Mouse (Mus musculus): Measurements from ENCODE around the gene Cacnb1. TPM values are rescaled to one million over a fixed set of nuclear protein-coding genes. Genes with fewer than 3 reads are reported as not detected.

Gene Cacnb1
- 1 to 10 TPM; 6.9 to 8.4 TPM for total RNA-seq (2021)
- long read RNA-seq, experiment 1, partial matches to known transcripts: 1 of 4 reads
- long read RNA-seq, experiment 1, other reads (novel, unspliced or antisense): 2 of 4 reads
- long read RNA-seq, experiment 2, partial matches to known transcripts: 1 of 2 reads
- long read RNA-seq, experiment 2, other reads (novel, unspliced or antisense): 0 of 2 reads

DNA sequence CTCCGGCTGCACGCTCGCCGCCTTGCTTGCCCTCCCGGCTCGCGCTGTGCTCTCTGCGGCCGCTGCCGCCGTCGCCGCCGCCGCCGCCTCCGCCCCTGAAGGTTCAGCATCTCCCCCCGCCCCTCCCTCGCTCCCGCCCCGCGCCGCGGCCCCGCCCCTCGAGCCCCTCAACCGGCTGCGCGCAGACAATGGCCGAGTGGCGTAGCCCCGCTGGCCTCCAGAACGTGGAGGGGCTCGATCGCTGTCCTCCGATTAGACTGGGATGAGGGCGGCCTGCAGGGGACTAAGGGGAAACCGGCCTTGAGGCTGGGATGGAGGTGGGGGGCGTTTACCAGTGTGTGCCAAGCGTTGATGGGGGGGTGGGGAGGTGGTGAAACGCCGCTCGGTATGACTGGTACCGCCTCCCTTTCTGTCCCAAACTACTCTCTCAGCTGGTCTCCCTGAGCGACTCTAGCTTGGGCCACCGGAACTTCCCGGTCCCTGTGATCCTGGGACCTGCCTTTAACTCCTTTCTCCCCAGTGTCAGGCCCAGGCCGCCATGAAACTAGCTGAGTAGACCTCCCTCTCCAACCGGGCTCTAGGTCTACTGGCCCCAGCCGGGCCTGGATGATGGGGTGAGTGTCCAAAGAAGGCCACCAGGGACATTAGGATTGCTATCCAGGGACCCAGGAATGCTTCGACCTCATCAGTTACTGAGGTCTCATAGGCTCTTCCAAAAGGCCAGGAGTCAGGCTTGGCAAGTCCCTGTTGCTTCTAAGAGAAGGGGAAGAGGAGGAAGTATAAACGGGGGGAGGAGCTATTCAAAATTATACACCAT lies at the start of gene Cacnb1:
Gene Cacnb1 (minus strand): TSS at position 480 of the 817 bp plus-strand sequence.
- peak; percentile 80 to 88 for DNase-seq

DNA sequence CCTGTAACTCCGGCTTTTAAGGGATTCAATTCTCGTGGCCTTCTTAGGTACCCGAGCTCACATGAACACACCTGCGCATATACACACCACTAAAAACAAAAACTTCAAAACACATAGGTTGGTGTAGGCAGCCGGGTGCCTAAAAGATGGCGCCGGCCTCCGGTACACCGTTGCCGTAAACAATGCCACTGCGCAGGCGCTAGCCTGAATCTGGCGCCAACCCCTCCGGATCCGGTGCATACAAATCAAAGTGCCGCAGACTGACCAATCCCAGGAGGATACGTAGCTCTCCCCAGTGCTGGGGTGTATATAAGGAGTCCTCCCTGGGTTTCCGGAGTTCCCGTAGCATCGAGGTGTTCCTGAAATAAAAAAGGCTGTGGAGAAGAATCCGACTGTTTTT lies 44.4 kb upstream of the Cacnb1 start:
- DNase-seq: no peak

DNA sequence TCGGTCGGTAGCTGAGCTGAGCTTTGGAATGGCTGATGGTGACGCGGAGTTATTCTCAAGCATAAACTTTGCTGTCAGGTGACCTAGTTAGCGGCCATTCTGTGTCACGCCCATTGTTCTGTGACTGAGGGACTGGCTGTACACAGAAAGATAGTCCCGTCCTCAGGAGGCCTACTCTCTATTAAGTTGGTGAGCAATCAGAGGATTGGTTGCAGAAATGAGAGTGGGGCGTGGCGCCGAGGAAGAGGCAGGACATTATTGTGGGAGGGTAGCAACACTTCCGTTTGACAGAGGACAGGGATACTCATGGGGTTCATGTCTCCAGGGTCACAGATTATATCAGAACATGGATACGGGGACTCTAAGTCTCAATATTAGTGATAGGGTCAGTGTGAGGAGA lies 43.4 kb upstream of the Cacnb1 start:
- DNase-seq: no peak

DNA sequence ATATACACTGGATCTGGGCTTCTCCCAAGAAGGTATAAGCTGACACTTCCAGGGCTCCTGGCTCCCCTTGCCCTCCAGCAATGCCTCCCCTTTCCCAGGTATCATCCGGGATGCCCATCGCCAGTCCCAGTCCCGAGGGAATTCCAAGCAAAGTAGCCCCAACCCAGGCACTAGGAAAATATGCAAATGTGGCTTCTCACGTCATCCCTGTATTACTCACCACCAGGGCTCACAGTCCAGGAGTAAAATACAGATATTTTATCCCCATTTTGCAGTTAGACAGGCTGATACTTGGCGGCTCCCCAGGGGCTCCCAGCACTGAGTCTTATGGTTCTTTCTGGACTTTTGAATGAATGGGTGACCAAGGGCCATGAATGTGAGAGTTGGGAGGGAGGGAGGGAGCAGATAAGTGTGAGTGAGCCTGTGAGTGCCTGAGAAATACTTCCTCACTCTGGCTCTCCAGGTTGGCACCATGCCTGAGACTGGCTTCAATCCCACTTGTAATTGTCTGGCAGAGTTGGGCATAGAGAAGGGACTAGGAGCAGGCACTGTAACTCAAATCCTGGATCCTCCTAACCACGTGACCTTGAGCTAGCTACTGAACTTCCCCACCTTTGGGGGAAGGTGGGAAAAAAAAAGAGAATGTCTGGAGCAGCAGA lies 39.2 kb upstream of the Cacnb1 start:
- DNase-seq: peak; percentile 74 to 85

DNA sequence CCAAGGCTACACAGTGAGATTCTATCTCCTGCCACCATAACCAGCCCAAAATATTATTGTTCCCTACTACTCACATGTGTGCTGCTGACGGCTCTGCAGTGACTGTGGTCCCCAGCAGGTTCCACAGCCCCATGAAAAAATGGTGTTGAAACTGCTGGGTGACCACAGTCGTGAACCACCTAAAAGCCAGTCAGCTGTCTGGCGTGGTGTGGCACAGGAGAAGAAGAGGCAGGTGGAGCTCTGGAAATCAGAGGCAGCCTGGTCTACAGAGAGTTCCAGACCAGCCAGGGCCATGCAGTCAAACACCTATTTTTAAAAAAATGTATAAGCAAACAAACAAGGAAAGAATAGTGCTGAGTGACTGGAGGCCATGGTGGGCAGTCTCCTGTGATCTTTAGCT lies 38.6 kb upstream of the Cacnb1 start:
- no peak for DNase-seq

DNA sequence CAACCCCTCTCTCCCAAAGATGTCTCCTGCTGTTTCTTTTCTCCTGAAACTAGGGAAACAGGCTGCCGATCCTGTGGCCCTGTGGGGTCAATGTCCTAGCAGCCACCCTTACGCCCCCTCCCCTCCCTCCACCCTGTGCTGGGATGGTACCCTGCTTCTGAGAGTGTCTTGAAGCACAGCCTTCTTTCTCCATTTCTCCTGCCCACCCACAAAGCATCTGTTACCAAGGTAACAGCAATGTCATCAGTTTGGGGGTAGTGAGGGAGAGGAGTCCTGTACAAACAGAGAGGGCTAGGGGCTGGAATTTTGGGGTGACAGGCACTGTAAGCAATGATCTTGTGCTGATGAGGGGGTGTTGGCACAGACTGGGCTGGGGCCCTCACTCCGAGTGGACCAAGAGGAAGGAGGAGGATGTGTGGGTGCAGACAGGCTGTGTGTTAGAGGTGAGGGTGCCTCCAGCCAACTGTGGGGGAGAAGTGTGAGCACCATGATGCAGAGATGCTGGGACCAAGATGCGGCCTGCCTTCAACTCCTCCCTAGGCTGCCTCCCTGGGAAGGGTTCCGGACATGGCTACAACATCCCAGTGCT lies 37.4 kb upstream of the Cacnb1 start:
- no peak for DNase-seq

DNA sequence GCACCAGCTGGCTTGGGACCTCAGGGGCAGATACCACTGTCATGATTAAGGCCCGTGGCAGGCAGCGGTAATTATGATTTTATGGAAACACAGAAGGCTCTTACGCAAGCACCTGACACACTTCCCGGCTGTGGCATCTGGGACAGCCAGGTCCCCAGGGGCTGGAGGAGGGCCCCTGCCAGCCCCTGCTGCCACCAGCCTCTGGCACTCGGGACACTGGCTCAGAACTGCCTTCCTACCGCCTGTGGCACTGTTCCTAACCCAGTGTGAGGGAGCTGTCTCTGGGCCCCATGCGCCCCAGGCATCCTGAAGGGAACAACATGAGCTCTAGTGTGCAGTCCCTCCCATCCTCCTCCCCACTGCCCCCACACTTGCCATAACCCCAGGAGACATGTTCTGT lies 36.8 kb upstream of the Cacnb1 start:
- DNase-seq: peak; percentile 36 to 53

DNA sequence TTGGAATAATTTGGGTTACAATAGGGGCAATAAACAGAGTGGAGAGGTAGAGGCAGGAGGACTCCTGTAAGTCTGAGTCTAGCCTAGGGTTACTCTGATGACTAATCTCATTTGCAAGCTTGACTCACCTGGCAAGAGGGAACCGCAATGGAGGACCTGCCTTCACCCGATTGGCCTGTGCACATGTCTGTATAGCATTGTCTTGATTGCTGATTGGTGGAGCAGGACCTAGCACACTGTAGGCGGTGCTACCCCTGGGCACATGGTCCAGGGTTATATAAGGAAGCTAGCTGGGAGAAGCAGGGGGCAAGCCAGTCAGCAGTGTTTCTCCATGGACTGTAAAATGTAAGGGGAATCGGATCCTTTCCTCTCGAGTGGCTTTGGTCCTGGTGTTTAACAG lies 35.2 kb upstream of the Cacnb1 start:
- DNase-seq: peak in 1 of 2 experiments; percentile 48

DNA sequence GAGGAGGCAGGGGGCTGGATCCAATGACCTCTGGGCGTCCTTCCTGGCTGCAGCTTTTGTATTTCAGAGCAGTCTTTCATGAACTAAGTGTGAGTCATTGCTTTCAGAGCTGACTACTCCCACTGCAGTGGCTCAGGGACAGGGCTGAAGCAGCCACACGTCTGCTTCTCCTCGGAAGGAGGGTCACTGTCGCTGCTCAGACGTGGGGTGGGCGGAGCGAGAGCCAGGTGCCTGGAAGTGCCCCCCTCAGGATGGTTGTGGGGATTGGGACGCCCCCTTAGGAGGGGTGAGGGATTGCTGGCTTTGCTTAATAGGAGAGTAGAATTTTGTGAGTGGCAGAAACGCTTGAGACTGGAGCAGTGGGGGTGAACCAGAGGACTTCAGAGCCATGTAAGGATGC lies 34.6 kb upstream of the Cacnb1 start:
- peak; percentile 60 to 62 for DNase-seq

DNA sequence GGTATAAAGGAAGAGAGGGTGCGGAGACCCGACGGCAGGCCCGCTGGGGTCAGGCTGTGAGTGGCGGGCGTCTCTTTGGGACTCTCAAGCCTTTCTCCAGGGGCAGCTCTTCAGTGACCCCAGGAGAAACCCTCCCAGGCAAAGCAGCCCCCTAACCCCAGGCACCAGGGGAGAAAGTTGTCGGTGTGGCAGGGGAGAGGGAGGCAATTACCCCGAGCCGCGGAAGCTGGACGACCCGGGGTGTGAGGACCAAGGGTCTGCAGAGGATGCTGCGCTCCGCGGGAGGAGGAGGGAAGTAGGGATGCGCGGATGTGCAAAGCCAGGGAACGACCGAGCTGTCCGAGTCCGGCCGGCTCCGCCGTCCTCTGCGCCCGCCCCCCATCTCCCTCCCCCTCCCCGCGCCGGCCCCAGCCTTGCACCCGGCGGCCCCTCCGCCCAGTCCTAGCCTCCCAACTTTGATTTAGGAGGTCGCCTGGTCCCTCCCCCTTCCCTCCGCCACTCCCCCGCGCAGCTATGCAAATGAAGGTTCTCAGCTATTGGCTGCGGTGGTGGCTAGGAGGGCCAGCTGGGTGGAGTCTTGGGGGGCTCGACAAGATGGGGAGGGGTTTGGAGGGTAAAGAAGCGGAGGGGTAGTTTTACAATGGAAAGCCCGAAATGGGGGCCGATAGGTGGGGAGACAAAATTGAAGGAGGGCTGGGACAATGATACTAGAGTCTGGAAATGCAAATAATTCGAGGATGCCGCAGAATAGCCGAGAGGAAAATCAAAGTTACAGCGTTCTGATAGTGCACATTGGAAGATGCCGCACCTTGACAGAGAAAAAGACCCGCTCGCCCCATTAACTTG lies 30.4 kb upstream of the Cacnb1 start, which contains the start of gene Stac2:
Gene Stac2 (minus strand): TSS at position 474 of the 846 bp plus-strand sequence.
- DNase-seq: peak; percentile 85 to 86

DNA sequence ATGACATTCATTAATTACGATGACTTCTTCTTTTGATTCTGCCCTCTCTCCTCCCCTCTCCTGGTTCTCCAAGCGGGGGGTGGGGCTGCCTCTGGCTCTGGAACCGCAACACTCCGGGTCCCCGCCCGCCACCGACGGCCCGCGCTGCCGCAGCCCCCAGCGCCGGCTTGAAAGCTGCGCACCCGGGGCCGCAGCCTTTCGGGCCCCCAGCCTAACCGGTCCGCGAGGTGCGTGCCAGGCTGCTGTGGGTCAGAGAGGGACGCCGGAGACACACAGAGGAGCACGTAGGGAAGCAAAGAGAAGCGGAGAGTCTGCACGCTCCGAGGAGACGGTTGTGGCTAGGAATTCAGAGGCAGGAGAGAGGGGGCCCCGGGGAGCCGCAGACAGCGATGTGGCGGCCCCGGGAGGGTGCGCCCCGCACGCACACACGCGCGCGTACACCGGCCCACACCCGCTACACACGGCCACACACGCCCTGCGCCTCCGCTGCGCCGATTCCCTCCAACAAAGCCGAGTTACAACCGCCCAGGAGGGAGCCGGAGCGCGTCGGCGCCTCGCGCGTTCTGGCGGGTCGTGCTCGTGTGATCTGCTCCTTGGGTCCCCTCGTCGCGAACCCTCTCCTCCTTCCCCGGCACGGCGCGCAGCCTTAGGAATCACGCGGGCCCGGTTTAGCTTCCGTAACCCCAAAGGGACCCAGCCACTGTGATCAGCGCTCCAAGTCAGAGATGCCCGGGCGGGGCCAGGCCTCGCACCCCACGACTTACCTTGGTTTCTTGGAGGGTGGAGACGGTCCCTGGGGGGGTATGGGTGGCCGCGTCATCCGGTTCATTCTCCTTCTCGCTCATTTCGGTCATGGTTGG lies 29.5 kb upstream of the Cacnb1 start:
- DNase-seq: peak; percentile 17 to 44

DNA sequence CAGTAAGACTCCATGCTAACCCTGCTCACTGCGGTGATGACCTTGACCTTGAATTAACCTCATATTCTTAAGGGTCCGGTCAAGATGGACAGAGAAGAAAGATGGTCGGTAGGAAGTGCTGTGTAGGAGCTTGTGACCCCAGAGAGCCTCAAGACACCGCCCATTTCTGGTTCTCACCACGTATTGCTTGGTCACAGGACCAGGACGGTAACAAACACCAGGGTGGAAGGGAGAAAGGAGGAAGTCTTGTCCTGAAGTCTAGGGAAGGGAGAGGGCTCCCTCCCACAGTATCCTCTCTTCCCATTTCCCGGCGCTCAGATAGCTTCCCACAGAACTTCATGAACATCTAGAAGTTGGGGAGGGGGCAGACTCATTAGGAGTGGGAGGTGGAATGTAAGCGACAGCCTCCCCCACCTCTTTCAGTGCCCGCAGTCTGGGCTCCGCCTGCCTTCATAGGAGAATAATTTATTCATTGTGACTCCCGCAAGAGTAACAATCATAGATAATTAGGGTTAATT lies 28.8 kb upstream of the Cacnb1 start:
- DNase-seq: no peak

DNA sequence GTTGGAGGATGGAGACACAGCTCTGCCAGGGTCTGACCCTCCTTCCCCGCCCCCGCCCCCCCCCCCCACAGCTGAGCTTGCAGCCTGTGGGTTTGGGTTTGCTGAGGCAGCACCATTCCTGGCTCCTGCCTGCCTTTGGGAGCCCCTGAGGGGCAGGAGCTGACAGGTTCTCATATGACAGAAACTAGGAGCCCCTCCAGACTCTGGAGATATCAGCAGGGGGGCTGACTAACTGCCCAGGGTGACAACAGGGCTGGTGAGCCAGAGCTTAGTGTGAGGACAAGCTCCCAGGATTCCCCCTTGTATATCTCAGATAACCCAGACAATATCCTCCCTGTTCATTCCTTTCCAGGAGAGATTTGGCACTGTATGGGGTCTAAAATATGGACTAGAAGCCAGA lies 28.1 kb upstream of the Cacnb1 start:
- DNase-seq: no peak

DNA sequence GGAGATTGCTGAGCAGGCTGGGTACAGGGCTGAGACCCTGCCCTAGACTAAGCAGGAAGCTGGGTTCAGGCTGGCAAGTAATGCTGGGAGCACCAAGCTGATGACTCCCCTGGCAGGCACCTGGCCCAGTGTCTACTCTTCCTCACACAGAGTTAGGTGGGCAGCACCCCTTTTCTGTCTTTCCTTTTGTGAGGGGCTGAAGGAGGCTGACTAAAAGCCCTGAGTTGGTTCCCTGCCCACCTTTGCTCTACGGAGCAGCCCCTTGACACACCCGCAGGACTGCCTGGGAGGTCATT lies 27.6 kb upstream of the Cacnb1 start:
- no peak for DNase-seq

DNA sequence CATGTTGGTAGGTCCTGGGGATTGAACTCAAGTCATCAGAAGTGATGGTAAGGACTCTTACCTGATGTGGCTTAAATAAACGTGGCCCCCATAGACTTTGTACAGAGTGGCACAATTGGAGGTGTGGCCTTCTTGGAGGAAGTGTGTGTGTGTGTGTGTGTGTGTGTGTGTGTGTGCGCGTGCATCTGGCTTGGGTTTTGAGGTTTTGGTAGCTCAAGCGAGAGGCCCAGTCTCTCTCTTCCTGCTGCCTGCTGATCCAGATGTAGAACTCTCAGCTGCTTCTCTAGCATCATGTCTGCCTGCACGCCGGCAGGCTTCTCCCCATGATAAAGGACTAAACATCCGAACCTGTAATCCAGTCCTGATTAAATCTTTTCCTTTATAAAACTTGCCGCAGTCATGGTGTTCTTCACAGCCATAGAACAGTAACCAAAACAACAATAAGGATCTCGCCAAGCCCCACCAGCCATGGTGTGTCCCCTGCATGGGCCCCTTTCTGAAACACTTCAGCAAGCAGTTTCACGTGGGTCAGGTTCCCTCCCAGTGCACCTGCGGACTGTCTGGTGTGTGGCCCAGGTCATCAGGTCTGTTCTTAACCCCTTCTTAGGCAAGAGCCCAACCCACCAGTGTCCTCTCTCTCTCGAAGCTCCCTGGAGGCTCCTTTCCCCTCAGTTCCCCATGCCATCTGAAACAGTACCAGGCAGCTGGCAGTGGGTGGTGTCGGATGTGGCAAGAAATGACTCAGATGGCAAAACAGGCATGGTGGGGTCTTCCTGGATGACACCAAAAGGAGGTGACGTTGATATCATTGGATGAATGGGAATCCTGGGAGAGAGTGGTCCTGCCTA lies 27.1 kb upstream of the Cacnb1 start:
- no peak for DNase-seq

DNA sequence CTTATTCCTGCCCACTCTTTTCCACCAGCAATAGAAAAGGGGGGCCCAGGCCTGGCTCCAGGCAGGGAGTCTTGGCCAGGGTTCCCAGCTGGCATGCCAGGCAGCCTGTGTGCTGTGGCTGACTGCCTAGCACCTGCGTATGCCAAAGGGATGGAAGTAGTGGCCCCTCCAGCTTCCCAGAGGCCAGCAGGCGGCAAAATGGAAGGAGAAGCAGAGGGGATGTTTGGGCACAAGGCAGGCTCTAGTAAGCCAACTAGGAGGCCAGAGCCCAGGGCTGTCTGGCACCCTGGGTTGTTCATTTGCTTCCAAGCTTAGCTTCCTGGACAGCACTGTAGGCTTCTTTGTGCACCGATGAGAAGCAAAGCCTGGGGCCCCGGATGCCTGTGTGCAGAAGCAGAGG lies 24.9 kb upstream of the Cacnb1 start:
- no peak for DNase-seq

DNA sequence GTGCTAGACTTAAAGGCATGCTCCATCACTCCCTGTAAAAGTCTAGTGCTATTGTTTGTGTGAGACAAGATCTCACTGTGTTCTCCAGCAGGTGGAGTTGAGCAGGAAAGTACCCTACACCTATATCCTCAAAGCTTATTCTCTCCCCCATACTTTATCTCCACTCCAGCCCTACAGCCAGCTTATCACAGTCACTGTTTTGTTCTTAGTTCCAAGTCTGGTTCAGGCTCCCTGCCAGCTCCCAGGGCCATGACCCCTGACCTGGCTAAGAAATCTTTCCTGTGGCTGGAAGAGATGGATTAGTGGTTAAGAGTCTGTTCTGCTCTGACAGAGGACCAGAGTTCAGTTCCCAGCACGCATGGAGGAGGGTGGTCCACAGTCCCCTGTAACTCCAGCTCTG lies 23.6 kb upstream of the Cacnb1 start:
- peak; percentile 85 for DNase-seq

DNA sequence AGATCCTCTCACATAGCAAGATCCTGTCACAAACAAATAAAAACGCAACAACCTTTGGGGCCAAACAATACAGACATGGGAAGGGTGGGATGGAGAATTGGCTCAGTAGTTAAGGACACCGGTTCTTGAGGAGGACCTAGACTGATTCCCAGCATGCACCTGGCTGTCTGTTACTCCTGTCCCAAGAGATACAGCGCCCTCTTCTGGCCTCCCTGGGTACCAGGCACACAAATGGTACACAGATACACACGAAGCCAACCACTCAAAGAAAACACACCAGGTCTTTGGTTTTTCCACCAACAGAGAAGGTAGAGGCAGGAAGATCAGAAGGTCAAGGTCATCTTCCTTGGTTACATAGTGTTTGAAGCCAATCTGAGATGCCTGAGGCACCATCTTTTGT lies 22.8 kb upstream of the Cacnb1 start:
- DNase-seq: no peak

DNA sequence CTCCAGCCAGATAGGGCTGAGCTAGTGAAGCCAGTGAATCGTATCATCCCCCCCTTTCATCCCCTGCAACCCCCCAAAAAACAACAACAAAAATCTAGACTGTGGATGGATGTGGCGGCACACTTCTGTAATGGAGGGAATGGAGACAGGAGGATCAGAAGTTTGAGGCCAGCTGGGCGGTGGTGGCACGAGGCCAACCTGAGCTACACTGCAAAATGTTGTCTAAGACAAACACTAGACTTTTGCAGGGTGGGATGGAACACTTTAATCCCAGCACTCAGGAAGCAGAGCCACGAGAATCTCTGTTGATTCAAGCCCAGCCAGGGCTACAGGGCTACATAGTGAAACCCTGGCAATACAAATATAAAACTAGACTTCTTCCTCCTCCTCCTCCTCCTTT lies 21.2 kb upstream of the Cacnb1 start:
- DNase-seq: no peak

DNA sequence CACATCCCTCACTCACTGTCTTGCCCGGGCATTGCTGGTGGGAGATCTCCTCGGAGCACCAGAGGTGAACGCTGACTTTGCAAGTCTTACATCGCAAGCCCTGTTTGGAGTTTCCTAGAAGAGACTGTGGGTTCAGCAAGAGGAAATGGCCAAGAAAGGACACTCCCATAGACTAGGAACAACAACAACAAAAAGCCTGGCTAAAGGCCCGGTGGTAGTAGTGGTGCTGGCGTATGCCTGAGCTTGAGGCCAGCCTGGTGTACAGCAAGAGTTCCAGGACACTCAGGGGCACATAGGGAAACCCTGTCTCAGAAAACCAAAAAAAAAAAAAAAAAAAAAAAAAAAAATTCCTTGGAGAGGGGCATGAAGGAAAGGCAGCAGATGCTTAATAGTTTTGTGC lies 19.9 kb upstream of the Cacnb1 start:
- no peak for DNase-seq

Data from adrenal gland, postnatal 36 days (tissue).